Mouse (Mus musculus): ENCODE measurements around the gene Anapc5. TPM values are rescaled to one million over a fixed set of nuclear protein-coding genes. Genes with fewer than 3 reads are reported as not detected.

Anapc5 gene
- polyA plus RNA-seq (2015; fragmentation: Nextera tagmentation; extraction: Ambion mirVana): 441 and 462 TPM in 2 replicates

- WGBS: under 1% methylated on average over 55 of the region's 55 CpGs
- Histone ChIP-seq H3K36me3 (ENCODE audit: insufficient read depth, low read length) (peaks cover 28% of the 10 kb centered on the region), H3K27ac (ENCODE audit: low read length) (peak within 1 kb of the TSS; percentile 97), H3K9ac (replicated peaks; ENCODE audit: low read length) (peak within 1 kb of the TSS; percentile 91), H3K9me3 (ENCODE audit: low read length) (no peaks in the 10 kb centered on the region), H3K4me3 (ENCODE audit: low read length) (peak within 1 kb of the TSS; percentile 82), H3K4me1 (ENCODE audit: insufficient read depth, low read length) (peaks cover 13% of the 10 kb centered on the region), H3K4me2 (replicated peaks; ENCODE audit: low read depth, low read length) (peak within 1 kb of the TSS; percentile 53), H3K27me3 (ENCODE audit: insufficient read depth, low read length) (no peaks in the 10 kb centered on the region)
- ATAC-seq (ENCODE audit: low FRiP score, low TSS enrichment): peak; percentile 100
These were observed at the start of gene Anapc5 for GRCm38 (mm10) chr5:122820777-122821523. Anapc5 (minus strand) TSS chr5:122821339.

- Histone ChIP-seq H3K27me3 (ENCODE audit: insufficient read depth, low read length) (no peaks in the 10 kb centered on the region), H3K9ac (replicated peaks; ENCODE audit: low read length) (no peak overlapping the region), H3K9me3 (ENCODE audit: low read length) (no peaks in the 10 kb centered on the region), H3K27ac (ENCODE audit: low read length) (no peak overlapping the region), H3K4me1 (ENCODE audit: insufficient read depth, low read length) (no peaks in the 10 kb centered on the region), H3K4me2 (replicated peaks; ENCODE audit: low read depth, low read length) (no peak overlapping the region), H3K36me3 (ENCODE audit: insufficient read depth, low read length) (peaks cover 34% of the 10 kb centered on the region), H3K4me3 (ENCODE audit: low read length) (no peak overlapping the region)
- ATAC-seq (ENCODE audit: low FRiP score, low TSS enrichment): no peak
- WGBS: 91% methylated on average over 2 of the region's 2 CpGs
These were observed 41.9 kb upstream of the Anapc5 start for GRCm38 (mm10) chr5:122863053-122863452.

- Histone ChIP-seq H3K4me1 (ENCODE audit: insufficient read depth, low read length) (peaks cover 8% of the 10 kb centered on the region), H3K4me3 (ENCODE audit: low read length) (no peak overlapping the region), H3K36me3 (ENCODE audit: insufficient read depth, low read length) (no peaks in the 10 kb centered on the region), H3K9ac (replicated peaks; ENCODE audit: low read length) (no peak overlapping the region), H3K9me3 (ENCODE audit: low read length) (no peaks in the 10 kb centered on the region), H3K4me2 (replicated peaks; ENCODE audit: low read depth, low read length) (no peak overlapping the region), H3K27me3 (ENCODE audit: insufficient read depth, low read length) (no peaks in the 10 kb centered on the region), H3K27ac (ENCODE audit: low read length) (no peak overlapping the region)
- WGBS: 52% methylated on average over 3 of the region's 3 CpGs
- no peak for ATAC-seq (ENCODE audit: low FRiP score, low TSS enrichment)
These were observed 34.7 kb upstream of the Anapc5 start for GRCm38 (mm10) chr5:122855858-122856257.

- H3K4me1 ChIP-seq (ENCODE audit: insufficient read depth, low read length): peaks cover 15% of the 10 kb centered on the region
- H3K9ac ChIP-seq (replicated peaks; ENCODE audit: low read length): no peak overlapping the region
- H3K9me3 ChIP-seq (ENCODE audit: low read length): no peaks in the 10 kb centered on the region
- no peak overlapping the region for H3K4me3 ChIP-seq (ENCODE audit: low read length)
- no peaks in the 10 kb centered on the region for H3K27me3 ChIP-seq (ENCODE audit: insufficient read depth, low read length)
- no peak overlapping the region for H3K27ac ChIP-seq (ENCODE audit: low read length)
- no peak overlapping the region for H3K4me2 ChIP-seq (replicated peaks; ENCODE audit: low read depth, low read length)
- no peaks in the 10 kb centered on the region for H3K36me3 ChIP-seq (ENCODE audit: insufficient read depth, low read length)
- 65% methylated on average over 2 of the region's 2 CpGs for WGBS
- no peak for ATAC-seq (ENCODE audit: low FRiP score, low TSS enrichment)
These were observed 31.5 kb upstream of the Anapc5 start for GRCm38 (mm10) chr5:122852611-122853010.

- H3K27me3 ChIP-seq (ENCODE audit: insufficient read depth, low read length): no peaks in the 10 kb centered on the region
- peak overlapping the region; percentile 82 for H3K4me2 ChIP-seq (replicated peaks; ENCODE audit: low read depth, low read length)
- peak; percentile 79 for ATAC-seq (ENCODE audit: low FRiP score, low TSS enrichment)
- no peaks in the 10 kb centered on the region for H3K36me3 ChIP-seq (ENCODE audit: insufficient read depth, low read length)
- no peaks in the 10 kb centered on the region for H3K9me3 ChIP-seq (ENCODE audit: low read length)
- peak overlapping the region; percentile 94 for H3K9ac ChIP-seq (replicated peaks; ENCODE audit: low read length)
- WGBS: under 1% methylated on average over 34 of the region's 38 CpGs
- H3K4me1 ChIP-seq (ENCODE audit: insufficient read depth, low read length): peaks cover 15% of the 10 kb centered on the region
- peak overlapping the region; percentile 89 for H3K27ac ChIP-seq (ENCODE audit: low read length)
- H3K4me3 ChIP-seq (ENCODE audit: low read length): peak overlapping the region; percentile 77
These were observed 29.3 kb upstream of the Anapc5 start for GRCm38 (mm10) chr5:122850319-122851002.

GRCm38 (mm10) chr5:122849521-122850318 lies 28.6 kb upstream of the Anapc5 start, which contains the start of gene Rnf34:
Rnf34 (plus strand) TSS chr5:122850048.
- H3K4me2 ChIP-seq (replicated peaks; ENCODE audit: low read depth, low read length): peak within 1 kb of the TSS; percentile 82
- 1% methylated on average over 57 of the region's 61 CpGs for WGBS

GRCm38 (mm10) chr5:122843799-122844198 lies 22.7 kb upstream of the Anapc5 start:
- H3K9ac ChIP-seq (replicated peaks; ENCODE audit: low read length): no peak overlapping the region
- H3K4me2 ChIP-seq (replicated peaks; ENCODE audit: low read depth, low read length): no peak overlapping the region
- ATAC-seq (ENCODE audit: low FRiP score, low TSS enrichment): no peak
- no peaks in the 10 kb centered on the region for H3K9me3 ChIP-seq (ENCODE audit: low read length)
- no peak overlapping the region for H3K4me3 ChIP-seq (ENCODE audit: low read length)
- 86% methylated on average over 5 of the region's 5 CpGs for WGBS
- H3K36me3 ChIP-seq (ENCODE audit: insufficient read depth, low read length): no peaks in the 10 kb centered on the region
- no peak overlapping the region for H3K27ac ChIP-seq (ENCODE audit: low read length)
- no peaks in the 10 kb centered on the region for H3K27me3 ChIP-seq (ENCODE audit: insufficient read depth, low read length)
- H3K4me1 ChIP-seq (ENCODE audit: insufficient read depth, low read length): no peaks in the 10 kb centered on the region

More at GRCm38 (mm10) chr5:122849521-122850318, 28.6 kb upstream of the Anapc5 start, which contains the start of gene Rnf34:
- Histone ChIP-seq H3K9me3 (ENCODE audit: low read length) (no peaks in the 10 kb centered on the region), H3K36me3 (ENCODE audit: insufficient read depth, low read length) (no peaks in the 10 kb centered on the region), H3K4me1 (ENCODE audit: insufficient read depth, low read length) (peaks cover 15% of the 10 kb centered on the region), H3K4me3 (ENCODE audit: low read length) (peak within 1 kb of the TSS; percentile 77), H3K27me3 (ENCODE audit: insufficient read depth, low read length) (no peaks in the 10 kb centered on the region), H3K27ac (ENCODE audit: low read length) (peak within 1 kb of the TSS; percentile 89), H3K9ac (replicated peaks; ENCODE audit: low read length) (peak within 1 kb of the TSS; percentile 94)
- ATAC-seq (ENCODE audit: low FRiP score, low TSS enrichment): peak; percentile 100

GRCm38 (mm10) chr5:122841126-122841525 lies 20.0 kb upstream of the Anapc5 start:
- H3K27me3 ChIP-seq (ENCODE audit: insufficient read depth, low read length): no peaks in the 10 kb centered on the region
- no peak for ATAC-seq (ENCODE audit: low FRiP score, low TSS enrichment)
- H3K4me1 ChIP-seq (ENCODE audit: insufficient read depth, low read length): no peaks in the 10 kb centered on the region
- WGBS: 91% methylated on average over 2 of the region's 2 CpGs
- H3K36me3 ChIP-seq (ENCODE audit: insufficient read depth, low read length): no peaks in the 10 kb centered on the region
- no peak overlapping the region for H3K9ac ChIP-seq (replicated peaks; ENCODE audit: low read length)
- H3K27ac ChIP-seq (ENCODE audit: low read length): no peak overlapping the region
- H3K9me3 ChIP-seq (ENCODE audit: low read length): peaks cover 4% of the 10 kb centered on the region; the same call in 1 of the 2 replicates
- H3K4me2 ChIP-seq (replicated peaks; ENCODE audit: low read depth, low read length): no peak overlapping the region
- no peak overlapping the region for H3K4me3 ChIP-seq (ENCODE audit: low read length)

GRCm38 (mm10) chr5:122832996-122833395 lies 11.9 kb upstream of the Anapc5 start:
- WGBS: 81% methylated on average over 10 of the region's 10 CpGs
- no peaks in the 10 kb centered on the region for H3K27me3 ChIP-seq (ENCODE audit: insufficient read depth, low read length)
- H3K9ac ChIP-seq (replicated peaks; ENCODE audit: low read length): no peak overlapping the region
- H3K4me3 ChIP-seq (ENCODE audit: low read length): no peak overlapping the region
- H3K4me1 ChIP-seq (ENCODE audit: insufficient read depth, low read length): no peaks in the 10 kb centered on the region
- no peak overlapping the region for H3K4me2 ChIP-seq (replicated peaks; ENCODE audit: low read depth, low read length)
- no peaks in the 10 kb centered on the region for H3K36me3 ChIP-seq (ENCODE audit: insufficient read depth, low read length)
- peaks cover 4% of the 10 kb centered on the region; the same call in 1 of the 2 replicates for H3K9me3 ChIP-seq (ENCODE audit: low read length)
- ATAC-seq (ENCODE audit: low FRiP score, low TSS enrichment): no peak
- no peak overlapping the region for H3K27ac ChIP-seq (ENCODE audit: low read length)
